In genomic region chr16:31081125-31081664, GRCm38 (mm10) we compare ENCODE assay signal across 8 mouse cellular contexts. TPM values are rescaled to one million over a fixed set of nuclear protein-coding genes. Genes with fewer than 3 reads are reported as not detected.
DNase-seq lines count a peak whose midpoint lies in the region; ATAC-seq lines count a peak whose summit lies in the region.

Gene Xxylt1 (minus strand): TSS chr16:31081432.

- DNase-seq in R1 (ENCODE audit: low read depth, low spot score): peak; percentile 94
- DNase-seq in cerebellum, postnatal 25 days: peak; percentile 98 to 99
- peak; percentile 90 to 91 for DNase-seq in frontal cortex, postnatal 25 days (ENCODE audit: low spot score in 2 of 2)
- DNase-seq in hindbrain, embryonic 14.5 days (ENCODE audit: low spot score): peak; percentile 94
- peak; percentile 96 for DNase-seq in layer of hippocampus, postnatal 36 days
- DNase-seq in lung, postnatal 36 days: peak; percentile 96
- DNase-seq in retina, postnatal 1 day: peak; percentile 97
- DNase-seq in urinary bladder, adult 18-20 months (ENCODE audit: low spot score in 2 of 2): peak; percentile 89 to 90

- H3K36me3 ChIP-seq in hindbrain, embryonic 14.5 days (replicated peaks; ENCODE audit: control insufficient read depth, insufficient read depth): no peaks in the 10 kb centered on the region

- peak; percentile 99 for ATAC-seq in hindbrain, embryonic 14.5 days (ENCODE audit: low FRiP score)

- peak within 1 kb of the TSS; percentile 82 for H3K4me3 ChIP-seq in hindbrain, embryonic 14.5 days (replicated peaks; ENCODE audit: low read length)

- H3K27me3 ChIP-seq in hindbrain, embryonic 14.5 days (ENCODE audit: control insufficient read depth, insufficient read depth, low read length): no peaks in the 10 kb centered on the region

- H3K9ac ChIP-seq in hindbrain, embryonic 14.5 days: peak within 1 kb of the TSS; percentile 76

- WGBS in hindbrain, embryonic 14.5 days: under 1% methylated on average over 47 of the region's 54 CpGs

- H3K9me3 ChIP-seq in hindbrain, embryonic 14.5 days (ENCODE audit: control insufficient read depth, low read length): no peaks in the 10 kb centered on the region

- peaks cover 10% of the 10 kb centered on the region for H3K4me1 ChIP-seq in hindbrain, embryonic 14.5 days (replicated peaks; ENCODE audit: control insufficient read depth, insufficient read depth, low read length)

- peak within 1 kb of the TSS; percentile 86 for H3K27ac ChIP-seq in hindbrain, embryonic 14.5 days

- peak within 1 kb of the TSS; percentile 80 for H3K4me2 ChIP-seq in hindbrain, embryonic 14.5 days (replicated peaks)

RNA-seq across cellular contexts. Expression of gene Xxylt1, which starts in this region (rescaled TPM):
- 18.1 and 21.7 TPM in 2 replicates for polyA plus RNA-seq in hindbrain, embryonic 14.5 days (2014; fragmentation: Nextera tagmentation; extraction: Ambion mirVana)
- total RNA-seq in layer of hippocampus, postnatal 36 days (2021): 10 to 100 TPM; 16.3 to 17.8 TPM

Comparison
In these comparisons a context has a peak if more than half of its experiments do, and no peak if none do; other contexts are left out.
1. Peak in every context shown above with its lines: DNase-seq, ATAC-seq, H3K4me3 ChIP-seq and H3K27ac ChIP-seq.